Mouse (Mus musculus) heart, adult 8-10 months (tissue): ENCODE results near the gene Irf4. TPM values are rescaled to one million over a fixed set of nuclear protein-coding genes. Genes with fewer than 3 reads are reported as not detected.

Experiments used
- DNase-seq: peaks from one replicate; pipeline ENCODE4 v3.0.0; 2022; ENCODE audit warnings: low spot score
- total RNA-seq, 4 experiments: library from RNA; stranded (reverse); gene quantifications; 2 replicates each; pipeline ENCODE4 v1.2.4; 2022

Irf4 gene
- total RNA-seq, 4 experiments from 2014 or later = 0.88 to 1.9 (median 1.3) TPM

DNA sequence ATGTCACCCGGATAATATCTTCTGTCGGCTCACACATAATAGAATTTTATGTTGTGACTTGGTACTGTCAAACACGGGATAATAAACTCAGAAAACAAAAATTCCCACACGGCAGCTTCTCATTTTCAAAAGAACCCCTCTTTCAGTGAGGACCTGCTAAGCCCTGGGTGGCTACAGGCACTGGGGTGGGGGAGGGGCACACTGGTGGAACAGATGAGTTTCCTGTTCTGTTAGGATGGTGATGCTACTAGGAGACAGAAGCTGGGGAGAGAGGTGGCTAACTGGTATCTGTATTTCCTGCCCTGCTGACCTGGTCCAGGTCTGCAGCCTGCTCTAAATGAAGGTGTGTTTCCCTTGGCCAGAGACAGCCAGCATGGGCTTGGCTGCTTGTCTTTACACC, 52.9 kb downstream of the Irf4 start:
- DNase-seq = no peak

DNA sequence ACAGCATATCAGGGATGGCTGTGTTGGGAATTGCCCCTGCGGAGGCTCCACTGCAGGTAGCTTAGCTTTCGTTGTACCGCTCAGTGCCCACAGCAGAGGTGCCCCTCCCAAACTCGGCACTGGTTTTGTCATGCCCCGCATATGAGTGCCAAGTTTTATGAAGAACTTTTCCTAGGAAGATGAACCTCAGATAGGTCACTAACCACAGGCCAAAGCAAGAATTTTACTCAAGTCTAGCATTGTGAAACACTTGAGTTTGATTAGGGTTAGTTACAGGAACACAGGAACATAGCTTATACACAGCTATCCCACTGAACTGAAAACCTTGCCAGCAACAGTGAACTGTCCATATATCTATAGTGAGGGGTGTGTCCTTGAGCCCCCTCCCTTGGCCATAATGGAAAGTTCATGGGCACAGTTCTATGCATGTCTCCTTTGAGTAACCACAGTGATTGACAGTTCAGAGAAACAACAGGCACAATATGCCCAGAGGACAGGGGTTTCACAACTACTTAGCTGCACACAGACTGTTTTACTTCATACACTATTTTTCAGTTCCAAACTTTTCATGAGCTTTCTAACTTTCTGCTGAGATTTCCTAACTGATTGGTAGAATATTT, 53.4 kb downstream of the Irf4 start:
- no peak for DNase-seq

DNA sequence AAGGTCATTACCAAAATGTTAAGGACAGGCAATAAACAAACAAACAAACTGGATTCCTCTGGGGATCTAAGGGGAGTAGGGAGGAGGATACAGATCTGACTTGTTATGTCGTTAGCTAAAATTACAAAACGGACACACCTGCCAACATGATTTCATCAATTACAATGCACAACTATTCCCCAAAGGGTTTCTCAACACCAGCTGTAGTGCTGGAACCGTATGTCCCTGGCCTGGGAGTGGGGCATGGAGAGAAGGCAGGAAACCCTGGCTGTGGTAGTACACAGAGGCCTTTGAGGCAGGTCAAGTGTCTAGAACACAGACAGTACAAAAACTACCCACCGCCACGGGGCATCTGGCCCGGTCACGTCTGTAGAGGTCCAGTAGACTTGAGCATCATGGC, 60.2 kb downstream of the Irf4 start:
- peak; percentile 56 for DNase-seq

DNA sequence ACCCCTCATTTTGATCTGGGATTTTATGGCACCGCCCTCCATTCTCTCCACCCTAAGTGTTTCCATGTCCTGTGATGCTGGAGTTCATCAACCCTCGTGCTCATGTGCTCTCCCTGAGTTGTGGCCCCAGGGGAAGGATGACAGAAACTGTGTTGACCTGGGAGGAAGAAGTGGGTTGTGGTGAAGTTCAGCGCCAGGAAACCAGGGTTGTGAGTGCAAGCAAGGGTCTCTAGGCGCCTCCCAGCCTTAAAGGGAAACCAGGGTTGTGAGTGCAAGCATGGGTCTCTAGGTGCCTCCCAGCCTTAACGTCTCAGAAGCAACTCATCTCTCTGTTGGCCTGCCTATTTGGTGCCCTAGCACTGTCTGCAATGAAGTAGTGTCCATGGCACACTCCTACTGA, 64.4 kb downstream of the Irf4 start:
- no peak for DNase-seq

DNA sequence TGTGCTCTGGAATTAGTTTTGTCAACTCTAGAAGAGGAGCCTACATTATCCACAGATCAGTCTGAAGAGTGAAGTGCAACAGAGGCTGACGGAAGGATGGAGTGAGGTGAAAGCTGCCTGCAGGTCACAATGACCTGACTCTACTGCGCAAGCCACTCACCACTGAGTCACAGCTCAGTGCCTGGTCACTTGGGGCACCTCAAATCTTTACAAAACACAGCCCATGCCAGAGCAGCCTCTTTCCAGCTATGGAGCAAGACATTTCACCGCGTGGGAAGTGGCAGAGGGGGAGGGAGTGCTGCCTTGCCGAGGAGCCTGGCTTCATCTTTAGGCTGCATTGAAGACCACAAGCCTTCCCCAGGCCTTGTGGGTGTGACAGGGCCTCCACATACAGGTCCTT, 65.2 kb downstream of the Irf4 start:
- no peak for DNase-seq

Other genes starting within 250 kb of the Irf4 start
- 1,000 to 10,000 TPM; 1,110 to 1,211 (median 1,181) TPM for gene Uqcrfs1, start 203.9 kb upstream of the Irf4 start, total RNA-seq
- gene Dusp22, start 89.2 kb upstream of the Irf4 start, total RNA-seq = 10 to 100 TPM; 18.1 to 25.4 (median 20.0) TPM
- under 1 TPM in 3 of 4 experiments, not detected in 1; 0.28 to 0.55 (median 0.35) TPM for gene Hus1b, start 198.5 kb downstream of the Irf4 start, total RNA-seq
- 10 to 100 TPM; 13.1 to 17.2 (median 15.6) TPM for gene Exoc2, start 224.9 kb downstream of the Irf4 start, total RNA-seq
- gene Gm5447, start 225.0 kb downstream of the Irf4 start, total RNA-seq = not detected